Mouse (Mus musculus): Measurements from ENCODE around the gene Rbm5.

The Rbm5 gene

DNA sequence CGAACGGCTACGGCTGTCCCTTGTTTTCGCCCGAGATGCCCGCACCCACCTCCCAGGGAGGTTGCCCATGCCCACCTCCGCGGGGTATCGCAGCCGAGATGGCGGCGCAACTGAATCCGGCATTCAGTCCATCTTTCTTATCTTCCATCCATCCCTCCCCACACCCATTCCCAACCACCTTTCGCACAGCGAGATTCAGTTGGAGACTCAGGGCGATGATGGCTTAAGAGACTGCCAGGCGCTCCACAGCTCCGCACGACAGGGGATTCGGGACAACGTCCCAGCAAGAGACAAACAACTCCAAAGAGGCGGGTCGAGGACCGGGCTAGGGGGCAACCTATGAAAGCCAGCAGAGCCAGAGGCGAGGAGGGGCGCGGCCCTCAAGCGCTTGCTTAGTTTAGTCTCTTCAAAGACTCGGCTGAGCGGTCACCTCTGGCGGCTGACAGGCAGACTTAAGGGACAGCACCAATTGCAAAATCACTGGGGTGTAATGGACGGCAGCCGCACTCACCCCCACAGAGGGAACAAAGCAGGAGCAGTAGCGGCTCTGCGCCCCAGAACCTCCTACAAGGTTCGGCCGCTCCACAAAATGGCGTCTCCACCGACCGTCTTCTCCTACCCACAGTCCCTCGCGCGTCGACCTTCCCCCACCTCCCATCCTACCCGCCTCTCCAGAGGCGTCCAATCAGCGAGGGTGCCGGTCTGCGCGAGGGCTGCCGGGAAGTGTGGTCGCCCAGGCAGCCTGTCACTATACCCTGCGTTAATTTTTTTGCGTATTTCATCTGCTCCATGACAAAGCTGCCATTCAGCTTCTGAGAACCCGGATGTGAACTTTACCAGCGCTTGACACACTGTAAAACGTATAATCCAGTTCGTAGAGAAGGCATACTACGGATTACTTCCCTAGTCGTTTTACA, at the start of gene Rbm5:
TSS of gene Rbm5 (minus strand) at position 623 of the 917 bp plus-strand sequence.
- peak; percentile 98 for DNase-seq (ENCODE audit: low spot score)

DNA sequence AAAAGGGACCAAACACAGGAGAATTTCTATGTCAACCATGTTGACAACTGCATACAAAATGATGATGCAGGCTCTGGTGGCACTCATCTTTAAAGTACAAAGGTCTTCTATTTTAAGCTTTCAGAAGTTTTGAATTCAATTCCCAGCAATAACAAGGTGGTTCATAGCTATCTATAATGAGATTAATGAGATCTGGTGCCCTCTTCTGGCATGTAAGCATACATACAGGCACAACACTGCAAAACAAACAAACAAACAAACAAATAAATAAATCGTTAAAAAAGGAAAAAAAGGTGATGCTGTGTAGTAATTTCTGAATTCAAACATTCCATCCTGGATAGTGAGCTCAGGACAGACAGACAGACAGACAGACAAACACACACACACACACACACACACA, 41.3 kb upstream of the Rbm5 start:
- DNase-seq (ENCODE audit: low spot score), result no peak

DNA sequence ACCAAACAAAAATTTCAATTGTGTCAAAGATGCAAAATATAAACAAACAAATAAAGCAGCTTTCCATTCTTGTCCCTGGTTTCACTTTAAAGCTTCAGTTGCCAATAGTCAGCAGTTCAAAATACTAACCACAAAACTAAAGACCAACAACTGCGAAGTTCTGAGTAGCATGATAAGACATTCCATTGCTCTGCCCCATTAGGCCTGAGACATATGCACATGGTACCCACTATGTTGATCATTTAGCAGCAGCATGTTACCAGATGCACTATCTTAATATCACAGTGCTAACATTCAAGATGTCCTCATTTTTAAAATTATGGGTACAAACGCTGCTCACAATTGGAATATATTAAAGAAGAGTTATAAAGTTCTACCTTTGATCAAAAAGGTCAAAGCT, 40.2 kb upstream of the Rbm5 start:
- no peak for DNase-seq (ENCODE audit: low spot score)

DNA sequence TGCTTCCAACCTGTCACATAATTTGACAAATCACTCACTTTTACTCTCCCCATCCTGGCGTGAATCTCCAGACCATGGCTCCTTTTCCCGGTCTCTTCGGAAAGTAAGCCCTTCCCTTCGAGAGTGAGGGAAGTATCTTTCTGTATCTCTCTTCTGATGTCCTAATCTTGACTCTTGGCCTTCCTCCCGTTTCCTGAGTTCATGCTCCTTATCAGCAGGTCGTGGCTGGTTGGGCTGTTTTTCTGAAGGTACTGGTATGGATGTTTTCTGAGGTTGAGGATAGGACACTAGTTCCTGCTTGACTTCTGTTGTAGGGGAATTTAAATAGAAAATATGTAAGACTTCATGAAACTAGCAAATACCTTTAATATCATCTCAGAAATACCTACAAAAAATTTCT, 20.9 kb upstream of the Rbm5 start:
- DNase-seq (ENCODE audit: low spot score), result no peak

DNA sequence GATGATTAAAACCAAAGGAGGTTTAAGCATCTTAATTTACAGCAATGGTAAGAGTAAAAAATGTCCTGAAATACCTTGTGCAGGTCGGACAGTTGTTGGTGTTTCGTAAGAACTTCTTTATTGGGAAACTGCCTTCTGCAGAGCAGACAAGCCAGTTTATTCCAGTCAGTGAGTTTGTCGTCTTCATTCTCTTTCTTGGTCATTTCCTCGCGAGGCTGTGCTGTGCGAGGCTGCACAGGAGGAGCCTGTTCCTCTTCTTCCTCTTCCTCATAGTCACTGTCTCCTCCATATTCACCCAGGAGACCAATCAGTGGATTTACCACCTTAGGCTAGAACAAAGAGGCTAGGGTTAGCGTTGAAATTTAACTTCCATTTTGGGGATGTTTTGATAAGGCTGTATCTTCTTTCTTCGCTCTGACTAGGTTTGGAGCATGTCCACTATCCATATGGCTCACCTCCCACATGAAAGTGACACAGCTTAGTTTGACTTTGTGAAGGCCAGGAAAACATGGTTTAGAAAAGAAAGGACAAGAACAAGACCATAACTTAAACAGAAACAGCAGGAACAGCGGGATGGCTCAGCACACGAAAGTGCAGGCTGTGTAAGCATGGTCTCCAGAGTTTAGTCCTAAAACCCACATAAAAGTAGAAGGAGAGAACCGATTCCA, 11.9 kb upstream of the Rbm5 start:
- DNase-seq (ENCODE audit: low spot score), result no peak

DNA sequence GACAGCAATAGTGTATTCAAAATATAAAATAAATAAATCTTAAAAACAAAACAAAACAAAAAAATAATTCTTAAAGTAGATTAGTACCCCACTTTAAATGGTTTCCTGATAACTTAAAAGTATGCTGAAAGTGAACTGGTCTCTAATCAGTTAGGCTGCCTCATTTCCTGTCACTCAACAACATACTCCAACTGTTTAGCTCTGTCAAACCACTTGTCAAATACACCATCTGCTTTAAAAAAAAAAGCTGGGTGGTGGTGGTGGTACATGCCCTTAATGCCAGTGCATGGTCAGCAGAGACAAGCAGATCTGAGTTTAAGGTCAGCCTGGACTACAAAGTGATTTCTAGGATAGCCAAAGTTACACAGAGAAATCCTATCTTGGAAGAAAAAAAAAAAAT, 6.0 kb upstream of the Rbm5 start:
- DNase-seq (ENCODE audit: low spot score), result no peak

DNA sequence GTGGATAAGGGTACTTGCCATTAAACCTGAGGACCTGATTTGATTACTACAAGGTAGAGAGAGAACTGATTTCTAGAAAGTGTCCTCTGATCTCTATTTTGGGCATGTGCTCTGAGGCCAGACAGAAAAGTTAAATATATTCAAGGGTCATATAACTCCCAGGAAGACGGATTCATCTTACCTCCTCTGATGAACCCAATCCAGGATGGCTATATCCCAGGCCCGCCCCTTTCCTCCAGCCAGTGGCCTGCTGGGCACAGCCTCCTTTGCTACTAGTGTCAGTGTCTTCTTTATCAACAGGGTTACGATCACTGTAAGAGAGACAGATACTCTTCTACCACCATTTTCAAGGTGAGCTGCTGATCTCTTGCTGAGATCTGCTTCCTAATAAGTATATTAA, 3.6 kb upstream of the Rbm5 start:
- DNase-seq (ENCODE audit: low spot score), result no peak

DNA sequence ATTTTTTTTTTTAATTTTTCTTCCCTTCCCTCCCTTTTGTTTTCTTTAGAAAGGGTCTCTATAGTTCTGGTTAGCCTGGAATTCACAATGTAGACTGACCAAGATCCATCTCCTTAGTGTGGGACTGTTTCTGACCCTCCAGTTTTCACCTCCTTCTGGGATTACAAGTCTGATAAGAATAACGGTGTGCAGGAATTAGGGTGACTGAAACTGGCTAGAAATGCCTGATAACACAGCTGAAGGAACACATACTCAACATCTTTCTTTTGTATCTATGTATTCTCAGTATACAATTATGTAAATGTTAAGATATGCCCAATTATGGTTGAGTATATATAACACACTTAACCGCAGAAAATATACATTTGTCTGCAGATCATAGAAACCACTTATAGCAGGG, 986 bp upstream of the Rbm5 start:
- no peak for DNase-seq (ENCODE audit: low spot score)

DNA sequence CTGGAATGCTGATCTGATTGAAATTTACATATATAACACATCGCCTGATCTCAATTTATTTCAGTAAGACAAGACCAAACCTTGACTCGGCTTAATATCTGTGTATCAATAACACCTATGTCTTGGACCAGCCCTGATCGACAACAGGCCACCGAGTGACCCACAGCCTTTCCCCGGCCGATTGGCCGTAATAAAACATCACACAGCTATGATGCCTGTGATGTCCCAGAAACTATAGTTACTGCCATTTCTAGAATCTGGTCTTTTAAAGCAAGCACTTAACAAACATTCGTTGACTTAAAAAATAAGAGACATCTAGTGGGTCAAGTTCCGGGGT, 791 bp downstream of the Rbm5 start:
- DNase-seq (ENCODE audit: low spot score), result no peak

DNA sequence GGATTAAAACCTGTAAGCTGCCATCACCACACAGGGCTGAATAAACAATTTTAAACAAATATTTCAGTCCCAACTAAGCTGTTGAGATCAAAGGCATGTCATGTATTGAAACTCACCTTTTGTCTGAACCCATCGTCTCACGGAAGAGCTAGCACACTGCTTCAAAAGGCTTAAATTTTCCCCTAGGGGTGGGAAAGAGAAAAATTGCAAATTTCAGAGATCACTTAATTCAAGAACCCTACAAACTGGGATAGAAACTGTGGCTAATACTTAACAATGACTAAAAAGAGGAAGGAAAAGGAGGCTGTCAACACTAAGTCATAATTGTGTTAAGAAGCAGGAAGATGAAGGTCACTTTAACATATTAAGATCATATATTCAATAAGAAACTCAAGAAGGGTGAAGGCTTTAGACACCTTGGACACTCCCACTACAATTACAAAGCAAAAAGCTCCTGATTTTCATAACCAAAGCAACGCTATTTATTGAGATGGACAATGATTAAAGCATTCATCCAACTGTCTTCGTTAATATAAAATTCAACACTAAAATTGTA, 1.3 kb downstream of the Rbm5 start:
- DNase-seq (ENCODE audit: low spot score), result no peak

DNA sequence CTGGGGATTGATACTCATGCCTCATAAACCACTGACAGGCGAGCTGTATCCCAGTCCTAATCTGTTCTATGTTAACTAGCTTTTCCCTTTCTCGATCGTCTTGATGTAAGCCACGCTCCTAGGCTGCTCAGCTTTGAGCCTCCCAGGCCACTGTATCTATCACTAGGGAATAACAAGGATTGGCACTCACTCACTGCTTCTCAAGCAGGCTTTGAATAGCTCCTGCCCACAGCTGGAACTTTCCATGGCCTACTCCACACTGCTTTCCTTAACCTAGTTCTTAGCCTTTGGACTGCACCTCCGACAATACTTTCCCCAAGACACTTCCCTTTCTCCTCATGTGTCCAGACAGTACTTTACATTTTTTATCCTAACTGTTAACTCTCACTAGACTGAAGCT, 1.9 kb downstream of the Rbm5 start:
- DNase-seq (ENCODE audit: low spot score), result no peak

DNA sequence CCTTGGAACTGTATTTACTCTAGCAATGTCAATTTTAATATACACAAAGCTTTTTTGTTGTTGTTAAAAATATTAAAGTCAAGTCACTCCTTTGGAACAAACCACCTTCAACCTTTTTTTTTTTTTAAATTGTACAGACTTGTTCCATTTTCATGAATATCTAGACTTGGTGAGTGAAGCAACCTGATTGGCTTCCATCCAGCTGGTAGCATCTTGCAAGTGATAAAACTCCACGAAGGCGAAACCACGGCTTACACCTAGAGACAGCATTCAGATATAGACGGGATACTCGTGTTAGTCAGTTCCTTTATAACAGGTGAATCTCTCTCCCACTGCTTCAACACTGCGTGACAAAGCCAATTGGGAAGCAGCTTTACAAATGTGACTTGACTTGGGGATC, 11.2 kb downstream of the Rbm5 start:
- no peak for DNase-seq (ENCODE audit: low spot score)

DNA sequence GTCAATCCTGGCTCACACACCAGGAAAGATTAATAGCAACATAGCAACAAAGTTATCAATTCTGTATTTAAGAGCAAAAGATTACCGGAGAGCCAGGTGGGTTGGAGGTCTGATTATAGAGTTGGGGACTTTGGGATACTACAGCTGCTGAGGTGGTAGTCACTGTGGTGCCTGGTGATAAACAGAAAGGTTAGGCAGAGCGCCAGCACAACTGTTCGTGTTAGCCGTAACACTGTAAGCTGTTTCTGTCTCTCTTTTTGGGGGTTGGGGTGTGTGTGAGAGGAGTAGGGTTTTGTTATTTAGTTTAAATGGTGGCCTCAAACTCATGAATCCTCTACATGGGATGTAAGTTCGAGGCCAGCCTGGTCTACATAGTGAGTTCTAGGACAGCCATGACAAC, 20.4 kb downstream of the Rbm5 start:
- no peak for DNase-seq (ENCODE audit: low spot score)

DNA sequence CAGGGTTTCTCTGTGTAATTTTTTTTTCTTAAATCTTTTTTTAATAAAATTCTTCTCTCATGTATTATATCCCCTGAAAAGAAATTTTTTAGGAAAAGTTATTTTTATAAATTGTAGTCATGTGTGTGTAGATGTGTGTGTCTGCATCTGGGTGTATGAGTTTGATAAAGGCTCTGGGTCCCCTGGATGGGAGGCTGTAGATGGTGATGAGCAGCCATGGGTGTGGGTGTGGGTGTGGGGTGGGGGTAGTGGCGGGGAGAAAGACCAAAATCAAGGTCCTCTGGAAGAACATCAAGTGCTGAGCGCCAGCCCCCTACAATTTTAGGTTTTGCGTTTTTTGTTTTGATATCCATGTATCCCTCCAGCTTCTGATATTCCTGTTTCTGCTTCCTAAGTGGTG, 22.7 kb downstream of the Rbm5 start:
- DNase-seq (ENCODE audit: low spot score), result no peak

DNA sequence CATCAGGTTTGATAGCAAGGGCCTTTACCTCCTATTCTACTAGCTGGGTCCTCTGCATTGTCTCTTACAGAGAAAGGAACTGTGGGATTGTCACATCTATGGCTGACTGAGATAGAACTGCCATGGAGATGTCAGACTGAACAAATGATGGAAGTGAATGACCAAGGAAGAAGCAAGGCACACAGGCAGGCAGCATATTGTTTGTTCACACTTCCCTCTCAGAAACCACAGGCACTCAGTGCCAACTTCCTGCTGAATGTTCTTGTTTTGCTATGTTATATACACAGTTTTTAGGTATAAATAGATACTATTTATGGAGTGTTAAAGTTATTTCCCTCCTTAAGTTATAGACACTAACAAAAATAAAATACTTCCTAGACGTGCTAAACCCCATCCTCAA, 23.5 kb downstream of the Rbm5 start:
- no peak for DNase-seq (ENCODE audit: low spot score)

DNA sequence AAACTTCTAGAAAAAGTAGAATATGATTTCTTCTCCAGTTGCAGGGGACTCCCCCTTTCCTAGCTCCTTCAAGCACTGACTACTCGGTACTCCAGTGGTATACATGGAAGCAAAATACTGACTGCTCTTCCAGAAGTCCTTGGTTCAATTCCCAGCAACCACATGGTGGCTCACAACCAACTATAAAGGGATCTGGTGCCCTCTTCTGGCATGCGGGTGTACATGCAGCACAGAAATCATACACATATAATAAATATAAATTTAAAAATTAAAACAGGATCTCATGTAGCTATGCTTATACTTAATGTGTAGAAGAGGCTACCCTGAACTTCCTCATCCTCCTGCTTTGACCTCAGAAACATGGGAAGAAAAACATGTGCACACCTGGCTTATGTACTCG, 24.1 kb downstream of the Rbm5 start:
- no peak for DNase-seq (ENCODE audit: low spot score)

DNA sequence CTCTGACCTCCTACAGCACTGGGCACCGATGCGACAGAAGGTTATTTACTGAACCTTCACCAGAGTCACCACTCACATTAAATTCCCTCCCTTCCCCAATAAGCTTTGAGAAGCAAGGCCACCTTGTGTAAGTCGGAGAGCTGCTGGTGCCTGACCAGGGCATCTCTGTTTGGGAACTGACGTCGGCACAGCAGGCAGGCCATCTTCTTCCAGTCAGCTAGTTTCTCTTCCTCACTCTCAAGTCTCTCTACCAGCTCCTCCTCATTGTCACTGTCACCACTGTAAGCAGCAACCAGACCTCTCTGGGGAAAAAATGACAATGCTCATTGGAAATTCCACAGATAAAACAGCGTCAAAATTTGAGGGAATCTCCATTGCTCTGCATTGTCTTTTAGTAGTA, 26.7 kb downstream of the Rbm5 start:
- DNase-seq (ENCODE audit: low spot score), result no peak

DNA sequence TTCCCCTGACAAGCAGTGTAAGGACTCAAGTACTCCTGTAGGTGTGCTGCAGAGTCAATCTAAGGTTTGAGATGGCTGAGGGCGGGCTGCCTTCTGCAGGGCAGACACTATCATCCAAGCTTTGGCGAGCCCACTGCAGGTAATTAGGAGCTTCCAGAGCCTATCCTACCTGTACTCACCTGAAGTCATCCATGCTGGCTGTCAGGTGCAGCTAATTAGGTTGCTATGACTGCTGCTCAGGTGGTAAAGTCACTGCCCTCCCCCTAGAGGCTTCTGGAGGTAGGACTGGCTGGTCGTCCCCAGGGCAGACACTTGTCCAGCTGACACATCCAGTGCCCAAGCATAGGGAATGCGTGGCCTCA, 32.0 kb downstream of the Rbm5 start:
- DNase-seq (ENCODE audit: low spot score), result peak; percentile 55

DNA sequence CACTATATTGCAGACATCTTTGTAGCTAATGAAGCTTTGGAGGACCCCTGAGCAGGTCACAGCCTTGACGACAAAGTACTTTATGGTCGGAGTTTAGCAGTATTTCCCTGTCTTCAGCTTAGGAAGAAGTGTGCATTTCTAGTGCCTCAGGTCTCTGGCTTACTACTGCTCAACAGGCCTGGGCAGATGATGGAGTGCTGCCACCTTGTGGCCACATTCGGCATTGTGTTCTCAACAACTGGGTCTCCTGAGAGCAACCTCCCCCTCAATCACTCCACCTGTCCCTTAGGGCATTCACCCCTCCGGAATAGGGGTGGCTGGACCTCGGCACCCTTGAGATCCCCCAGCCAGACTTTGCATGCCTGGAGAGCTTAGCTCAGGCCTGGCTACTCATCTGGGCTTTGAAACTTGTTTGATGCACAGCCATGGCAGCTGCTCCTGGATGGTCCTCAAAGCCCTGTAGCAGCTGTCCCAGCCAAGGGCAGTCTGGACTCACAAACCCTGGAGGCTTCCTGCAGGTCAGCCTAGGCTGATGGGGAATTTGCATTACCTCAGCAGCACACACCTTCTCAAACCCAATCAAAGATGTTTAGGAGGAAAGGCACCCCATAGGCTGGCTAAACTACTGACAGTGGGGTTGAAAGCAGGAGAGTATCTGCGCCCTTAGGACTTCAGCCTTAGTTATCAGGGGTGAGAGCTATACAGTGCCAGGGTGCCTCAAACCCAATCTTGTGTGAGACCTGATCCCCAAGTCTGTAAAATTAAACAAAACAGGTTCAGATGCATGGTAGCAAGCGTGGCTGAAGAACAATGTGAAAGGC, 32.6 kb downstream of the Rbm5 start:
- peak; percentile 96 for DNase-seq (ENCODE audit: low spot score)

DNA sequence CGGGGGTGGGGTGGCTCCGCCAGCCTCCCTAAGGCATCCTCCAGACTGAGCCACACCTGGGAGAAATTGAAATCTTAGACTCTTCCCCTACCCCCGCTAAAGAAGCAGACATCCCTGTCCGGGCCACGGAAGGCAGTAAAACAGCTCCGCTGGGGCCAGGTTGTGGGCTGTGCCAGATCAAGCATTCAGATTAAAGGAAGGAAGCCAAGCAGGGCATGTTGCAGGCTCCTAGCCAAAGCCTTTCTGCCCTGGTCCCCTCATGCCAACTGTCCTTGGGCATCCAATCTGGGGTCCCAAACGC, 34.7 kb downstream of the Rbm5 start:
- peak; percentile 30 for DNase-seq (ENCODE audit: low spot score)

DNA sequence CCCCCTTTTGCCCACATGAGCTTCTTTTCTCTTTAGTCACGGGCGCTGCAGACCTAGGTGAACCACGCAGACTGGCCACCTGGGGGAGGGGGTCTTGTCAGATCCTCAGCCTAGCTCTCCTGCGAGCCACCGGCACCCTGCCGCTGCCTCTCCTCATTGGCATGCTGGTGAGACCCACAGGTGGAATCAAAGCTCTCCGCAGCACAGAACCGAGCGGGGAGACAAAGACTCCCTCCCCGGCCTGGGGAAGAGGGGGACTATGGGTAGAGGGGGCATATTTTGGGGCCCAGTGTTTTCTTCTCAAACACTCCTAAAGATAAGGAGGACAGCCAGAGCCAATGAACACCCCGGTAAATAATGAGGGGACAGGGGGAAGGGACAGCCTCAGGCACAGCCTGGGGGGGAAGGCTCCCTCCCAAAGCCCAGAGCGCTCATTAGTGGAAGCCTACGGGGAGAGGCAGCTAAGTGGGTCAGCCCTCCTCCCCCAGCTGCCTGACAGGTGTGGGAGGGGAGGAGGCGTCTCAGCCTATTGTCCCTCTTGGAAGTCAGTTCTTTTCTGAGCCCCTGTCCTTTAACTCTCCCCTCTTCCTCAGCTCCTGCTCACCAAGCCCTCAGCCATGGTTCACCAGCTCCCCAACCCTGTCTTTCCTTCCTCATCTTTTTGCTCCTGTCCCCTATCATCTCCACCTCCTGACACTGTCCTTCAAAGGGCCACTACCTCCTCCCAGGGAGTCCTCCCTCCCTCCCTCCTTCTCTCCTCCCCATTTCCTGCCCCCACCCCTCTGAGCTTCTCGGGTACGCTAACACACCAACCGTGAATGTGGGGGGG, 35.2 kb downstream of the Rbm5 start:
- DNase-seq (ENCODE audit: low spot score), result peak; percentile 37

DNA sequence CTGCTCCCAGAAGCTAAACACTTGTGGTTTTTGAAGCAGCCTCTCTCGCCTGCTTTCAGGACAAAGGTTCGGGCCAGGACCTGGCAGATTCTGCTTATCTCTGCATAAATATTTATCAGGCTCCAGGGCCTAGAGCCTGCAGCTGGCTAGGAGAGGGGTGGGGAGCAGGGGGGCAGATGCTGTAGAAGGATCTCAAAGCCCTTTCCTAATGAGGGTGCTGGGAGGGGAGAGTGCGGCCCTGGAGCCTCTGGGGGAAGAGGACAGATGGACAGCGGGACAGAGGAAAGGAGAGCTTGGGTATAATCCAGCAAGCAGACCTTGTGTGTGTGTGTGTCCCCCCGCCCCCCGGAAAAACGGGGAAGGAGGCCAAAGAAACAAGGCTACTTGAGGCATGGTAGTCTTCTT, 36.2 kb downstream of the Rbm5 start:
- no peak for DNase-seq (ENCODE audit: low spot score)
